Mouse (Mus musculus) E14TG2a.4 (cell line): ENCODE results near the gene Polr3c.

ENCODE experiments used
- CTCF ChIP-seq: conservative IDR thresholded peaks from 2 replicates; pipeline ENCODE4 v1.5.1; 2014; ENCODE audit warnings: low read length
- NANOG ChIP-seq: IDR thresholded peaks from 2 replicates; pipeline ENCODE4 v1.6.1; 2014; ENCODE audit warnings: borderline replicate concordance, low read length, mixed read lengths

GRCm38 (mm10) chr3:96715854-96716253 lies 11.6 kb downstream of the Polr3c start:
- TF ChIP-seq CTCF = no peak
- no peak for TF ChIP-seq NANOG
